Mouse (Mus musculus) kidney, embryonic 14.5 days (tissue): Measurements from ENCODE around the gene F2rl3. TPM values are rescaled to one million over a fixed set of nuclear protein-coding genes. Genes with fewer than 3 reads are reported as not detected.

Experiments
- ATAC-seq: fragments of 200-750 bp; cut with Nextera tagmentation; 2 replicates; pipeline ENCODE4 v1.8.0; 2017; ENCODE audit warnings: moderate number of reproducible peaks, mild to moderate bottlenecking, moderate TSS enrichment, moderate library complexity; ENCODE audit not compliant: low FRiP score, low TSS enrichment
- H3K27ac ChIP-seq: fragments of 300-500 bp; sonication (generic); 2 replicates; pipeline ENCODE4 v1.5.1; 2014; ENCODE audit warnings: low read depth, mild to moderate bottlenecking, low read length, moderate library complexity, mixed read lengths
- H3K27me3 ChIP-seq: fragments of 300-500 bp; sonication (generic); 2 replicates; pipeline ENCODE4 v1.6.1; 2014; ENCODE audit warnings: mild to moderate bottlenecking, low read length; ENCODE audit not compliant: control insufficient read depth, insufficient read depth
- H3K36me3 ChIP-seq: fragments of 300-500 bp; sonication (generic); 2 replicates; pipeline ENCODE4 v1.6.1; 2014; ENCODE audit warnings: low read length, mixed read lengths; ENCODE audit not compliant: control insufficient read depth, insufficient read depth
- H3K4me1 ChIP-seq: fragments of 300-500 bp; sonication (generic); 2 replicates; pipeline ENCODE4 v1.6.1; 2014; ENCODE audit warnings: low read length, mixed read lengths; ENCODE audit not compliant: control insufficient read depth, insufficient read depth
- H3K4me2 ChIP-seq: fragments of 300-500 bp; sonication (generic); replicated peaks from 2 replicates; pipeline ENCODE4 v1.6.1; 2014; ENCODE audit warnings: low read depth, mild to moderate bottlenecking, low read length
- H3K4me3 ChIP-seq: fragments of 300-500 bp; sonication (generic); 2 replicates; pipeline ENCODE4 v1.5.1; 2014; ENCODE audit warnings: mild to moderate bottlenecking, low read length
- H3K9ac ChIP-seq: fragments of 300-500 bp; sonication (generic); 2 replicates; pipeline ENCODE4 v1.6.1; 2014; ENCODE audit warnings: low read depth, mild to moderate bottlenecking, low read length, moderate library complexity
- H3K9me3 ChIP-seq: fragments of 300-500 bp; sonication (generic); 2 replicates; pipeline ENCODE4 v1.6.1; 2016; ENCODE audit warnings: low read length; ENCODE audit not compliant: control insufficient read depth
- WGBS: fragments of 180-500 bp; shearing (Covaris S2); extraction: QIAGEN DNeasy Blood & Tissue Kit; methylation state at CpG from one replicate; pipeline ENCODE4 v1.1.7; 2014; 5-methylcytosine and 5-hydroxymethylcytosine counted together
- polyA plus RNA-seq: library from polyadenylated mRNA; unstranded; fragments of >200 nt; fragmentation: Nextera tagmentation; extraction: Ambion mirVana; gene quantifications from 2 replicates; pipeline ENCODE4 v1.2.1, GENCODE M21; 2014

The F2rl3 gene
- 3.3 and 3.7 TPM in 2 replicates for polyA plus RNA-seq

GRCm38 (mm10) chr8:72761322-72762051 is at the start of gene F2rl3:
Gene F2rl3 (plus strand): TSS chr8:72761880.
- 79% methylated on average over 7 of the region's 7 CpGs for WGBS
- Histone ChIP-seq H3K9me3 (no peaks in the 10 kb centered on the region), H3K27ac (no peak within 1 kb of the TSS), H3K36me3 (peaks cover 20% of the 10 kb centered on the region), H3K4me2 (no peak within 1 kb of the TSS; the same call in 1 of the 2 replicates), H3K4me1 (no peaks in the 10 kb centered on the region), H3K4me3 (no peak within 1 kb of the TSS), H3K9ac (no peak within 1 kb of the TSS), H3K27me3 (no peaks in the 10 kb centered on the region)
- ATAC-seq = no peak

GRCm38 (mm10) chr8:72712569-72712968 is 49.1 kb upstream of the F2rl3 start:
- Histone ChIP-seq H3K36me3 (no peaks in the 10 kb centered on the region), H3K4me3 (no peak overlapping the region), H3K4me1 (no peaks in the 10 kb centered on the region), H3K4me2 (no peak overlapping the region), H3K9ac (no peak overlapping the region), H3K27me3 (no peaks in the 10 kb centered on the region), H3K27ac (no peak overlapping the region), H3K9me3 (no peaks in the 10 kb centered on the region)
- ATAC-seq = no peak
- WGBS = 62% methylated on average over 6 of the region's 6 CpGs

GRCm38 (mm10) chr8:72716594-72716993 is 45.1 kb upstream of the F2rl3 start:
- H3K36me3 ChIP-seq = no peaks in the 10 kb centered on the region
- H3K9me3 ChIP-seq = no peaks in the 10 kb centered on the region
- H3K4me2 ChIP-seq = no peak overlapping the region
- H3K27ac ChIP-seq = no peak overlapping the region
- H3K4me3 ChIP-seq = no peak overlapping the region
- ATAC-seq = no peak
- no peaks in the 10 kb centered on the region for H3K4me1 ChIP-seq
- no peaks in the 10 kb centered on the region for H3K27me3 ChIP-seq
- 71% methylated on average over 5 of the region's 5 CpGs for WGBS
- no peak overlapping the region for H3K9ac ChIP-seq

- H3K27ac ChIP-seq = no peak overlapping the region
- no peaks in the 10 kb centered on the region for H3K27me3 ChIP-seq
- no peak for ATAC-seq
- no peak overlapping the region for H3K9ac ChIP-seq
- no peak overlapping the region for H3K4me3 ChIP-seq
- no peaks in the 10 kb centered on the region; the same call in 1 of the 2 replicates for H3K9me3 ChIP-seq
- H3K4me2 ChIP-seq = no peak overlapping the region
- 30% methylated on average over 1 of the region's 1 CpGs for WGBS
- H3K36me3 ChIP-seq = peaks cover 8% of the 10 kb centered on the region; the same call in 1 of the 2 replicates
- peaks cover 6% of the 10 kb centered on the region; the same call in 1 of the 2 replicates for H3K4me1 ChIP-seq
Measured at GRCm38 (mm10) chr8:72720541-72720940, 41.1 kb upstream of the F2rl3 start.

- Histone ChIP-seq H3K4me2 (peak within 1 kb of the TSS; percentile 91), H3K9me3 (no peaks in the 10 kb centered on the region; the same call in 1 of the 2 replicates), H3K9ac (peak within 1 kb of the TSS; percentile 93), H3K27ac (peak within 1 kb of the TSS; percentile 37; the same call in 1 of the 2 replicates), H3K4me3 (peak within 1 kb of the TSS; percentile 96), H3K4me1 (peaks cover 6% of the 10 kb centered on the region; the same call in 1 of the 2 replicates), H3K36me3 (peaks cover 32% of the 10 kb centered on the region), H3K27me3 (no peaks in the 10 kb centered on the region)
- WGBS = 13% methylated on average over 55 of the region's 56 CpGs
- ATAC-seq = peak; percentile 99
Measured at GRCm38 (mm10) chr8:72722769-72723650, 38.7 kb upstream of the F2rl3 start, which contains the start of gene Sin3b. Gene Sin3b (plus strand): TSS chr8:72723285.

- no peaks in the 10 kb centered on the region for H3K27me3 ChIP-seq
- H3K4me2 ChIP-seq = peak overlapping the region; percentile 91
- peaks cover 38% of the 10 kb centered on the region for H3K36me3 ChIP-seq
- peak overlapping the region; percentile 93 for H3K9ac ChIP-seq
- under 1% methylated on average over 30 of the region's 30 CpGs for WGBS
- peak overlapping the region; percentile 96 for H3K4me3 ChIP-seq
- ATAC-seq = peak; percentile 43
- H3K9me3 ChIP-seq = no peaks in the 10 kb centered on the region; the same call in 1 of the 2 replicates
- peaks cover 6% of the 10 kb centered on the region; the same call in 1 of the 2 replicates for H3K4me1 ChIP-seq
- H3K27ac ChIP-seq = no peak overlapping the region; the same call in 1 of the 2 replicates
Measured at GRCm38 (mm10) chr8:72723651-72724001, 38.1 kb upstream of the F2rl3 start.

- no peak overlapping the region for H3K4me3 ChIP-seq
- 91% methylated on average over 1 of the region's 1 CpGs for WGBS
- ATAC-seq = no peak
Measured at GRCm38 (mm10) chr8:72728636-72729035, 33.0 kb upstream of the F2rl3 start.

GRCm38 (mm10) chr8:72735001-72735400 is 26.7 kb upstream of the F2rl3 start:
- H3K9me3 ChIP-seq = no peaks in the 10 kb centered on the region
- no peak for ATAC-seq
- H3K4me3 ChIP-seq = no peak overlapping the region
- H3K4me1 ChIP-seq = no peaks in the 10 kb centered on the region
- H3K4me2 ChIP-seq = no peak overlapping the region
- 83% methylated on average over 5 of the region's 5 CpGs for WGBS
- peaks cover 87% of the 10 kb centered on the region for H3K36me3 ChIP-seq
- H3K27ac ChIP-seq = no peak overlapping the region
- H3K27me3 ChIP-seq = no peaks in the 10 kb centered on the region
- no peak overlapping the region for H3K9ac ChIP-seq

More at GRCm38 (mm10) chr8:72728636-72729035, 33.0 kb upstream of the F2rl3 start:
- Histone ChIP-seq H3K27me3 (no peaks in the 10 kb centered on the region), H3K36me3 (peaks cover 86% of the 10 kb centered on the region), H3K9ac (no peak overlapping the region), H3K4me1 (peaks cover 6% of the 10 kb centered on the region; the same call in 1 of the 2 replicates), H3K27ac (no peak overlapping the region), H3K9me3 (no peaks in the 10 kb centered on the region), H3K4me2 (no peak overlapping the region)
